Mouse (Mus musculus): ENCODE results near the gene Qrich2. TPM values are rescaled to one million over a fixed set of nuclear protein-coding genes. Genes with fewer than 3 reads are reported as not detected.

The Qrich2 gene
- polyA plus RNA-seq, 1 experiment from 2014 or later = not detected

DNA sequence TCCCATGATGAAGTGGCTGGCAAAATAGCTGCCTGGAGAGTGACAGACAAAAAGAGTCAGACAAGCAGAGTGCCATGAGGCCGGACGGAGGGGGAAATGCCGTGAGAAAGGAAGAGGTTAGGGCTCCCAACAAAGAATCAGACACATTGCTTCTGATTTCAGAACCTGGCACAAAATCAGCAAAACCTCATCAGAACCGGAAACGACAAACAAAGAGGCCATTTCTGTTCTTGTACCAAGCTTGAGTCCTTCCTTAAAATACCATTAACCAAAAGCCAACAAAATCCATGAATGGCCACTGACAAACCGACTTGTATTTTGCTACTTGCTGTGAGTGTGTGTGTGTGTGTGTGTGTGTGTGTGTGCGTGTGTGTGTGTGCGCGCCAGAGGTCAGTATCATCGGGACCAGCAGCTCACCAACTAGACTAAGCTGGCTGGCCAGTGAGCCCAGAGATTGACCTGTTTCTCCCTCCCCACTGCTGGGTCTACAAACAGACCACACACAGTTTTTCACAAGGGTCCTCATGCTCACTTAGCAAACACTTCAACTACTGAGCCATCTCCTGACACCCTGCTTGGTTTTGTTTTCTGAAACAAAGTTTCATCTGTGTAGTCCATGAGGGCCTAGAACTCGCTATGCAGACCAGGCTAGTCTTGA, 69.6 kb downstream of the Qrich2 start:
- H3K27ac ChIP-seq (ENCODE audit: low read length) = peak overlapping the region; percentile 5; the same call in 1 of the 2 replicates
- peaks cover 2% of the 10 kb centered on the region; the same call in 1 of the 2 replicates for H3K4me1 ChIP-seq (replicated peaks; ENCODE audit: control insufficient read depth, insufficient read depth, low read length)
- no peak overlapping the region for H3K9ac ChIP-seq (ENCODE audit: low read length)
- H3K4me2 ChIP-seq (ENCODE audit: low read depth, low read length) = no peak overlapping the region
- WGBS = 60% methylated on average over 11 of the region's 11 CpGs
- no peaks in the 10 kb centered on the region for H3K27me3 ChIP-seq (ENCODE audit: control insufficient read depth, insufficient read depth, low read depth, low read length)
- H3K4me3 ChIP-seq (ENCODE audit: low read length) = no peak overlapping the region
- no peaks in the 10 kb centered on the region for H3K36me3 ChIP-seq (ENCODE audit: control insufficient read depth, insufficient read depth, low read length)
- peak; percentile 41; the same call in 1 of the 2 replicates for ATAC-seq (ENCODE audit: low read depth)
- no peaks in the 10 kb centered on the region for H3K9me3 ChIP-seq (ENCODE audit: control insufficient read depth, low read length)

DNA sequence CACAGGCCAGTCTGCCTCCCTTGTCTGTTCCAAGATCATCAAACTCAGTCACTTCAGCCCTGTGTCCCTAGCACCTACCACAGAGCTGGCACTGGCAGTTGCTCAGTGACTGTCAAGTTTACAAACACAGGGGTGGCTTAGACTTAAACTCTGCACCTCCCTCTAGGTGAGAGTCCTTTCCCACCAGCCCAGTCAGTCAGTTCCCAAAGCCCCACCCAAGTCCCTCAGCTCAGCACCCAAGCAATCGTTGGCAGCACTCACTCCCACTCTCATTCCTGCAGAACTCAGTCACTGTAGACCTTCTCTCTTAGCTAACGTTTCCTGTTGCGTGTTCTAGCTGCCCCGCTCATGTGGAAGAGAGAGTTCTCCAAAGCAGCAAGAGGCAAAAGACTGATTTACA, 71.3 kb downstream of the Qrich2 start:
- H3K4me3 ChIP-seq (ENCODE audit: low read length) = no peak overlapping the region
- H3K27me3 ChIP-seq (ENCODE audit: control insufficient read depth, insufficient read depth, low read depth, low read length) = no peaks in the 10 kb centered on the region
- H3K9ac ChIP-seq (ENCODE audit: low read length) = 0 out of 2 replicates have a peak overlapping the region, but pooled peaks have one; percentile 1
- H3K4me2 ChIP-seq (ENCODE audit: low read depth, low read length) = no peak overlapping the region
- no peaks in the 10 kb centered on the region for H3K36me3 ChIP-seq (ENCODE audit: control insufficient read depth, insufficient read depth, low read length)
- no peak for ATAC-seq (ENCODE audit: low read depth)
- H3K9me3 ChIP-seq (ENCODE audit: control insufficient read depth, low read length) = no peaks in the 10 kb centered on the region
- H3K27ac ChIP-seq (ENCODE audit: low read length) = no peak overlapping the region
- 66% methylated on average over 4 of the region's 4 CpGs for WGBS
- peaks cover 2% of the 10 kb centered on the region; the same call in 1 of the 2 replicates for H3K4me1 ChIP-seq (replicated peaks; ENCODE audit: control insufficient read depth, insufficient read depth, low read length)

Other genes with a start within 250 kb of the Qrich2 start
- gene Evpl, start 228.2 kb downstream of the Qrich2 start, polyA plus RNA-seq (2015; fragmentation: Nextera tagmentation; extraction: Ambion mirVana) = 4.4 and 4.7 TPM in 2 replicates
- 75.3 and 79.2 TPM in 2 replicates for gene Srp68, start 192.0 kb downstream of the Qrich2 start, polyA plus RNA-seq (2015; fragmentation: Nextera tagmentation; extraction: Ambion mirVana)
- gene Galr2, start 185.3 kb downstream of the Qrich2 start, polyA plus RNA-seq (2015; fragmentation: Nextera tagmentation; extraction: Ambion mirVana) = 0.21 and 0.25 TPM in 2 replicates
- gene Exoc7, start 159.0 kb downstream of the Qrich2 start, polyA plus RNA-seq (2015; fragmentation: Nextera tagmentation; extraction: Ambion mirVana) = 62.8 and 68.5 TPM in 2 replicates
- 22.1 and 24.6 TPM in 2 replicates for gene Foxj1, start 130.8 kb downstream of the Qrich2 start, polyA plus RNA-seq (2015; fragmentation: Nextera tagmentation; extraction: Ambion mirVana)
- 3.5 and 4.0 TPM in 2 replicates for gene Rnf157, start 53.2 kb downstream of the Qrich2 start, polyA plus RNA-seq (2015; fragmentation: Nextera tagmentation; extraction: Ambion mirVana)
- 41.3 and 43.2 TPM in 2 replicates for gene Ubald2, start 32.1 kb downstream of the Qrich2 start, polyA plus RNA-seq (2015; fragmentation: Nextera tagmentation; extraction: Ambion mirVana)
- 167 and 177 TPM in 2 replicates for gene Prpsap1, start 28.0 kb upstream of the Qrich2 start, polyA plus RNA-seq (2015; fragmentation: Nextera tagmentation; extraction: Ambion mirVana)
- 7.0 and 9.6 TPM in 2 replicates for gene Sphk1, start 64.7 kb upstream of the Qrich2 start, polyA plus RNA-seq (2015; fragmentation: Nextera tagmentation; extraction: Ambion mirVana)
- gene Ube2o, start 115.2 kb upstream of the Qrich2 start, polyA plus RNA-seq (2015; fragmentation: Nextera tagmentation; extraction: Ambion mirVana) = 5.2 and 5.8 TPM in 2 replicates
- gene Aanat, start 120.2 kb upstream of the Qrich2 start, polyA plus RNA-seq (2015; fragmentation: Nextera tagmentation; extraction: Ambion mirVana) = not detected in 2 replicates
- gene Rhbdf2, start 160.8 kb upstream of the Qrich2 start, polyA plus RNA-seq (2015; fragmentation: Nextera tagmentation; extraction: Ambion mirVana) = 17.9 and 19.6 TPM in 2 replicates
- 5.0 and 11.0 TPM in 2 replicates for gene Prcd, start 187.3 kb upstream of the Qrich2 start, polyA plus RNA-seq (2015; fragmentation: Nextera tagmentation; extraction: Ambion mirVana)
- gene Cygb, start 188.1 kb upstream of the Qrich2 start, polyA plus RNA-seq (2015; fragmentation: Nextera tagmentation; extraction: Ambion mirVana) = 13.3 TPM in 2 replicates